Mouse (Mus musculus) embryonic fibroblast, embryonic 13.5 days (primary cell): ENCODE data around the gene Pheta2. TPM values are rescaled to one million over a fixed set of nuclear protein-coding genes. Genes with fewer than 3 reads are reported as not detected.

Experiments used
- H3K27ac ChIP-seq: 2 replicates; pipeline ENCODE4 v1.5.1; 2012; ENCODE audit warnings: low read length, control low read depth, inconsistent platforms; ENCODE audit not compliant: insufficient read depth
- H3K4me1 ChIP-seq: 2 replicates; pipeline ENCODE4 v1.6.1; 2011; ENCODE audit warnings: low read length; ENCODE audit not compliant: control insufficient read depth, insufficient read depth
- H3K4me3 ChIP-seq: 2 replicates; pipeline ENCODE4 v1.5.1; 2011; ENCODE audit warnings: mild to moderate bottlenecking, control low read depth, low read length; ENCODE audit not compliant: insufficient read depth
- CTCF ChIP-seq: IDR thresholded peaks from 2 replicates; pipeline ENCODE4 v1.5.1; 2011; ENCODE audit warnings: mild to moderate bottlenecking, control low read depth, low read length, moderate library complexity, borderline replicate concordance; ENCODE audit not compliant: insufficient read depth
- POLR2A ChIP-seq: IDR thresholded peaks from 2 replicates; pipeline ENCODE4 v1.6.1; 2011; ENCODE audit warnings: low read depth, mild to moderate bottlenecking, control low read depth, low read length, moderate library complexity
- polyA plus RNA-seq: library from polyadenylated mRNA; stranded (reverse); fragments of >200 nt; gene quantifications from 2 replicates; pipeline ENCODE4 v1.2.4, GENCODE M21; 2011; ENCODE audit warnings: low read depth; ENCODE audit not compliant: missing spikeins, insufficient read length

The Pheta2 gene
- polyA plus RNA-seq, 1 experiment: 8.1 TPM

GRCm38 (mm10) chr15:82322195-82322594 lies 16.5 kb upstream of the Pheta2 start:
- Histone ChIP-seq H3K4me3 (no peak overlapping the region), H3K27ac (no peak overlapping the region), H3K4me1 (no peaks in the 10 kb centered on the region)
- TF ChIP-seq CTCF: no peak
- TF ChIP-seq POLR2A: no peak

- Histone ChIP-seq H3K27ac (no peak overlapping the region), H3K4me1 (no peaks in the 10 kb centered on the region), H3K4me3 (no peak overlapping the region)
- TF ChIP-seq POLR2A (no peak), CTCF (no peak)
Measured at GRCm38 (mm10) chr15:82325382-82325781, 13.4 kb upstream of the Pheta2 start.

GRCm38 (mm10) chr15:82335194-82335593 lies 3.5 kb upstream of the Pheta2 start:
- no peak for TF ChIP-seq CTCF
- no peak for TF ChIP-seq POLR2A
- no peak overlapping the region for H3K27ac ChIP-seq

GRCm38 (mm10) chr15:82336629-82337028 lies 2.1 kb upstream of the Pheta2 start:
- no peak for TF ChIP-seq CTCF
- TF ChIP-seq POLR2A: no peak
- Histone ChIP-seq H3K4me3 (no peak overlapping the region), H3K4me1 (peaks cover 5% of the 10 kb centered on the region; the same call in 1 of the 2 replicates), H3K27ac (no peak overlapping the region)

More at GRCm38 (mm10) chr15:82335194-82335593, 3.5 kb upstream of the Pheta2 start:
- Histone ChIP-seq H3K4me3 (no peak overlapping the region), H3K4me1 (peaks cover 5% of the 10 kb centered on the region; the same call in 1 of the 2 replicates)

DNA sequence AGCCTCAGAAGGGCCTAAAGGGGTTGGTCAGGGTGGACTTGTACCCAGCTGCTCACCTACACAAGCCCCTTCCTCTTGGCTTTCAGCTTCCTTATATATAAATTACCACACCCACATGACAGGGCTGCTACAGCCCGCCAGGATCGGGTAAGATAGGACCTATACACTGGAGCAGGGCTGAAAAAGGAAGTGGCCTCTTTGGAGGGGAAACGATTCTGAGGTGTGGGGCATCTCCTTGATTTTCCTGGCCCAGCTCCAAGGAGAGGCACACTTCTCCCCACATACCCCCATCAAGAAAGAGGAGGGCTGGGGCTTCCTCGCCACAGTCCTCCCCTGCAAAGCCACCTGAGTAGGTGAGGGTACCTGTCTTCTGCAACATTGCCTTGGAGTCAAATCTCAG lies 867 bp upstream of the Pheta2 start:
- peak overlapping the region; percentile 61 for H3K4me3 ChIP-seq
- TF ChIP-seq POLR2A (no peak), CTCF (no peak)
- H3K4me1 ChIP-seq: peaks cover 5% of the 10 kb centered on the region; the same call in 1 of the 2 replicates
- H3K27ac ChIP-seq: no peak overlapping the region

DNA sequence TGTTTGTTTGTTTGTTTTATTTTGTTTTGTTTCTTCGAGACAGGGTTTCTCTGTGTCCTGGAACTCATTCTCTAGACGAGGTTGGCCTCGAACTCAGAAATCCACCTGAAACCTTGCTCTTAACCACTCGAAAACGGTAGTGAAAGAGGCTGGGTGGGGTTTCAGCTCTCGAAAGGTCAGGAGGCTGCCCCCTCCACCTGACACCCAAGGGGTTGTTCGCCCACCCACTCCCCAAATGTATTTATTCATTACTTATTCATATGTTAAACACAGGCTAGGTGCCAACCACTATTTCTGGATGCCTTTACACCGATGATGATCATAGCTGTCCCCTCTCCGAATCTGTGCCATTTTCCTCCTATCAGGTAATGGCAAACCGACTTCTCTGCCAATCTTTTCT lies 408 bp downstream of the Pheta2 start:
- no peak for TF ChIP-seq CTCF
- TF ChIP-seq POLR2A: no peak
- H3K4me1 ChIP-seq: peaks cover 5% of the 10 kb centered on the region; the same call in 1 of the 2 replicates
- 0 out of 2 replicates have a peak overlapping the region, but pooled peaks have one; percentile 17 for H3K4me3 ChIP-seq
- H3K27ac ChIP-seq: no peak overlapping the region

GRCm38 (mm10) chr15:82339634-82340254 lies 1.0 kb downstream of the Pheta2 start:
- Histone ChIP-seq H3K4me1 (peaks cover 5% of the 10 kb centered on the region; the same call in 1 of the 2 replicates), H3K4me3 (no peak overlapping the region), H3K27ac (no peak overlapping the region)
- TF ChIP-seq CTCF (no peak), POLR2A (no peak)

GRCm38 (mm10) chr15:82340414-82341035 lies 1.8 kb downstream of the Pheta2 start:
- Histone ChIP-seq H3K4me3 (peak overlapping the region; percentile 30; the same call in 1 of the 2 replicates), H3K27ac (no peak overlapping the region), H3K4me1 (peaks cover 5% of the 10 kb centered on the region; the same call in 1 of the 2 replicates)
- TF ChIP-seq POLR2A: no peak
- no peak for TF ChIP-seq CTCF

DNA sequence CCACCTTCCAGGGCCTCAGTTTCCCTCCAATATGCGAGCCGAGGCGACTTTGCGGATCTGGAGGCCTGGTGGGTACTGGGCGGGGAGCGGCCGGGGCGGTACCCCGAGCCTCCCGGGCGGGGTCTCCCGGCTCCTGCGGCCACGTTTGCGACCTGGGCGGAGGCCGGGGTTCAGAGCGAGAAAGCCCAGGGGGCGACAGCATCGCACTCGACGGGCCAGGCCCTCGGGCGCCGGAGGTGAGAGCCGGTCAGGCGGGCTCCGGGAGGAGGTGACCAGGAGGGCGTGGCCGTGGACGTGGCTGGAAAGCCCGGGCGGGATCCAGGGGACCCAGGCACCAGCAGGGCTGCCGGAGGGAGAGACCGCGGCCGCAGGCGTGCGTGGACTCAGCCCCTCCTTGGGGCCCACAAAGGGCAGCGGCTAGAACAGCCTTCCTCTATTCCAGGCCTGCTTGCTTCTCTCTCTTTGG lies 2.3 kb downstream of the Pheta2 start:
- TF ChIP-seq CTCF (no peak), POLR2A (peak; percentile 70)
- H3K4me3 ChIP-seq: peak overlapping the region; percentile 30
- peak overlapping the region; percentile 9; the same call in 1 of the 2 replicates for H3K27ac ChIP-seq
- H3K4me1 ChIP-seq: peaks cover 5% of the 10 kb centered on the region; the same call in 1 of the 2 replicates
